Mouse (Mus musculus) layer of hippocampus, postnatal 25 days (tissue): Measurements from ENCODE around the gene Dnah17. TPM values are rescaled to one million over a fixed set of nuclear protein-coding genes. Genes with fewer than 3 reads are reported as not detected.

Experiments used
- DNase-seq, 2 experiments: peaks; one replicate each; pipeline ENCODE4 v3.0.0; 2022; ENCODE audit warnings: mixed read lengths in 2 of 2, low spot score in 1 of 2; ENCODE audit errors: extremely low spot score in 1 of 2
- total RNA-seq, 2 experiments: library from RNA; stranded (reverse); gene quantifications; 2 replicates each; pipeline ENCODE4 v1.2.3; 2021

The Dnah17 gene
- total RNA-seq: under 1 TPM in 1 of 2 experiments, not detected in 1; 0.49 TPM

DNA sequence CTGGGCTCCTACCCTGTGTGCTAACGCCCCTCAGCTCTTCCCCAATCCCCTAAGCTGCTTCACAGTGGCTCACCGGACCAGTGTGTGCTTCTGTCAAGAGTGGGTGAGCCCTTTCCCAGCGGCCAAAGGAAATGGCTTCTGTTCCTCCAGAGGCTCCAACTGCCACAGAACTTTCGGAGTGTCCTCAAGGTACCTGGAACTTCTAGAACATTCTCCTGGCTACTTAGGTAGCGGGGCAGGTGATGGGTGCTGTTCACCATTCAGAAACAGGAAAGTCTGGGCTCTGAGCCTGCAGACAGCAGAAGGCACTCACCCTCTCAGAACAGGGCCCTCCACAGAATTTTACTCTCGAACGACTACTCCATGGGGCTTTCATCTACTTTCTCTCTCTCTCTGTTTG, at the start of gene Dnah17:
TSS of gene Dnah17 (minus strand) at position 101 of the 400 bp plus-strand sequence.
- no peak for DNase-seq

DNA sequence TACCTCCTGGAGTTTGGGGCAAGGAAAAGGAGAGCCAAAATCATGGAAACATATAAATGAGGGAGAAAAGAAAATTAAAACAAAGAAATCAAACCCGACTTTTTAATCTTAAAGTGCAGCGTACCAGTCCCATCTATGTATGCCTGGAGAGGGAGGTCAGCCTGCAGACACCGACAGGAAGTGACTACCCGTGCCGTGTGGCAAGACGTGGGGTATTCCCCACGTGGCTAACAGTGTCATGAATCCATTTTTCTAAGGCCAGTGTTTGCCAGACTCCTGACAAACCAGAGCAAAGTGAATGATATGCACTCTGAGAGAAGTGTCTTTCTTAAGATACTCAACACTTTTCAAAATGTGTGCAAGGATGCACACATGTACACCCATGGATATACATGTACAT, 49.8 kb upstream of the Dnah17 start:
- DNase-seq: no peak

DNA sequence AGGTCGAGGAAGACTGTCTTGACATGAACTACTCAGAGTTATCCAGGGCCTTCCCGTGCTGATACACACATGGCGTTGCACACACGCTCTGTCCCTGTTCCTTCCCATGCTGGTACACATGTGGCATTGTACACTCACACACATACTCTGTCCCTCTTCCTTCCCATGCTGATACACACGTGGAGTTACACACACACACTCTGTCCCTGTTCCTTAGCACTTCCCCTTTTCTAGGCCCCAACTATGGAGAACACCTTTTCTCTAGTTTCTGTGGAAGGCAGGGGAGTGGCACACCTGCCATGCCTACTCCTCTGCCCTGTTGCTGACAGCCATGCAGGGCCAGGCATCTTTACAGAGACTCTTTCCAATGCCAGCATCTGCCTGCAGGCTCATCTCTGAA, 47.8 kb upstream of the Dnah17 start:
- no peak for DNase-seq

DNA sequence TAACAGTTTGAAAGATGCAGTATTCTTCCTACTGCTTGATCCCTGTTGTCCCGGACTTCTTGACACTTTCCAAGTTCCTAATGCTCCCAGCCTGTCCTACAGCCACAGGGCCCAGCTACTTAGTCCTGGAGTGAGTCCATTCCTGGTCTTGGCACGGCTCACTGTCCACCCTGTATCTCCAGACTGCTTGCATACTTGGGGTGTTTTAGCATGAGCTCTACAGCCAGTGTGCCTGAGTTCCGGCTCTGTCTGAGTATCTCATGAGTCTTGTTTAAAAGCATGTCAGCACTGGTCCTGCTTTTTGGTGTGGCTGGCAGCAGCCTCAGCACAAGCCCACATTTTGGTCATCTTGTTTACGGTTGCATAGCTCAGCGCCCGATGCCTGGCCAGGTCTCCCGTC, 44.3 kb upstream of the Dnah17 start:
- no peak for DNase-seq

DNA sequence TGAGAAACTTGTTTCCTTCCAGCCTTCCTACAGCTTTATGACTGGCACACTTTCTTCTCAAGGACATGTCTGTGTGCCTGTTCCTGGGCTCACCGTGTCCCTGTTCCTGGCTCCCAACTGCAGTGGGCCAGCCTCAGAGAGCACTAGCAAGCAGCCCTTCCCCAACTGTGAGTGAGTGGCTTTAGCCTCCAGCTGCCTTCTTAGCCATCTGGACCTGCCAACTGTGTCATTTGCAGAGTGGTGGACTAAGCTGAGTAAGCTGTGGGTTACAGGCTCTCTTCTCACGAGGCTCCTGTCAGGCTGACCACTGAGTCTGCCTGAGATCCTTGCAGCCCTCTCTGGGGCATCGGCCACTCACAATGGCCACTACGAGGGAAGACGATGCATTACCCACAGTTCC, 42.3 kb upstream of the Dnah17 start:
- no peak for DNase-seq

DNA sequence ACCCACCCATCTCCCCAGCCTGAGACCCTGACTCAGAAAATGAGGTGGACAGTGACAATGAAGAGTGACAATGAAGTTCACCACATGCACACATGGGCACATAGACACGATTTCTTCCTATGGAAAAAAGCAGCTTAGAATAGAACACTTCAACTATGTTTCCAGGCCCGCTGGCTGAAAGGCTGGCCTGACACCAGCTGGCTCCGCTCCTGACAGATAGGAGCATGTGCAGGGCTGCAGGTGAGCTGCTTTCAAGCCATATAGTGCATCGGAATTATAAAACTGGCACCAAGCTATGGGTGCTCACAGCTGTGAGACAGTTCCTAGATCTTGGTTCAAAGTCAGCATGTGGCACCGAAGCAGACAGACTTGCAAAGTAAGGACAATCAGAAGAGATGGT, 39.9 kb upstream of the Dnah17 start:
- no peak for DNase-seq

DNA sequence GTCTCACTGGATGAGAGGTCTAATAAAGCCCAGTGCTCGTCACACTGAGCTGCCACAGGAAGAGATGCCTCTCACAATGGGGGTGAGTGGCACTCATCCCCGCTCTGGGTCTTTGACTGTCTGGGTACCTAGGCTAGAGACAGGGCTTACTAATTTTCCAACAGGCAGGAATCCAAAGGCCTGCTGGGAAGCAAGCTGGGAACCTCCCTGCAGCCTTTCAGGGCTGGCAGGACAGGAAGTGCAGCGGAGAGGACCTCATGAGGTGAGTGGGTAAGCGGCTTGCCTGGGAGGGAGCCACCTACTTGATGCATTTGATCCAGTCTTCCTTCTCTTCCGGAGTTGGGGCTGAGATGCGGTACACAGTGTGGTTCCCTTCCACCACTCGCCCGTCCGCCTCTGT, 38.3 kb upstream of the Dnah17 start:
- no peak for DNase-seq

DNA sequence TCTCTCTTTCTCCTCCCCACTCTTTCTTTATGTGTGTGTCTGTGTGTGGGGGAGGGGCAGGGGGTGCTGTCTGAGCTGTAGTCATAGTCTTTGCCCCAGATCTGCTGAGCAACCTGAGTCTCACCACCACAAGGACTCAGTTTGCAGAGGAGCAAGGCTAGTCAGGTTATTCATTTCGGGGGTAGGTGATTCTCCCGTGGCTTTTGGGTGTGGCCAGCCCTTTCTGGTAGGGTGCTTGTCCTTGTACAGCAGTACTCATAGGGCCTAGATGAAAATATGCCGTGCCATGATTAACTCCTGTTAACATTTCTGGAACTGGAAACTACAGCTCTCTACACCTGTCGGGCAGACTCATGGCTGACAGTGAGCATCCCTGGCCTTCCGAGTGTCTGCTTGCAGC, 36.2 kb upstream of the Dnah17 start:
- DNase-seq: no peak

DNA sequence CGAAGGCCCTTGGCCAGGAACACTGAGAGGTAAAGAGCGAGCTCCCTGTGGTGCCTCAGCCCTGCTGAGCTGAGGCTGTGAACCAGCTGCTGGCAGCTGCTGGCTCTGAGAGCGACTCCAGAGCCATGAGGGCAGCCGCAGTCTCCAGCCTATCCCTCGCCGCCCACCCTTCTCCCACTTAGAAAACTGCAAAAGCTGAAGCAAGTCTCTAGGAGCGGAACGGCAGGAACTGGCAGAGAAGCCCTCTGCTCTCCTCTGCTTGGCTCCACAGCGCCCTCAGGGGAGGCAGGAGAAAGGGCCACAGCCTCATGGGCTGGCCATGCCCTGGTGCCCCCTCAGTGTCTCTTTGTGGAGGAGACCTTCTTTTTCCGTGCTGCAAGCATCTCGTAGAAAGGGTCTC, 35.2 kb upstream of the Dnah17 start:
- no peak for DNase-seq

DNA sequence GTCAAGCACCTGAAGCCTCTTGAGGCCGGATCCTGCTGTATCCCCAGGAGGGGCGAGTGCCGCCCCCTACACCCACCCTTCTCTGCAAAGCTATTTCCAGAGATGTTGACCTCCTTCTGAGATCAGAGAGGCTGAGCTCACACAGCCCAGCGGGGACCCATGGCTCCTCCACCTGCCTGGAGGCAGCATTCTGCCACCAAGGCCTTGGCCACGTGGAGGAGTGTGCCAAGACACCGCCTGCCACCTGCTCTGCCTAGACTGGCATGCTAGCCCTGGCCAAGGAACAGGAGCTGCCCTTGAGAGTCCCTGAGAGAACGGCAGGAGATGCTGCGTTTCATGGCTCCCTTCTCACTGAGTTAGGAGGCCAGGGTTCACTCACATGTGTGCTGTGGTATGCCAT, 34.1 kb upstream of the Dnah17 start:
- no peak for DNase-seq

DNA sequence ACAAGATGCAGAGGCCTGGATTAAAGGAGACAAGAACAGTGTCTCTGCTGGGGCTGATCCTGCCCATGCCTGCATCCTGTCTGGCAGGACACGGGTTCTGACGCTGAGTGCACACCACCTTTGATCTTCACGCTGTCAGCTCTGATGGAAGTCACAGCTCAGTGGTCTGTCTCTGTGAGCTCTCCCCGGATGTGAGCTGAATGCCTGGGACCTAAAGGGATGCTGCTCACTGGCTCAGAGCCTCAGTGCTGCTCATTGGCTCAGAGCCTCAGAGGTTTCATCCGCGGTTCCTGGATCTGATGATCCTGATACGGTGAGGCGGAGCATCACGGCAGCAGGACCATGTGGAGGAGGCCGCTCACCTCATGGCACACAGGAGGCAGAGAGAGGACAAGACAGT, 31.8 kb upstream of the Dnah17 start:
- no peak for DNase-seq

DNA sequence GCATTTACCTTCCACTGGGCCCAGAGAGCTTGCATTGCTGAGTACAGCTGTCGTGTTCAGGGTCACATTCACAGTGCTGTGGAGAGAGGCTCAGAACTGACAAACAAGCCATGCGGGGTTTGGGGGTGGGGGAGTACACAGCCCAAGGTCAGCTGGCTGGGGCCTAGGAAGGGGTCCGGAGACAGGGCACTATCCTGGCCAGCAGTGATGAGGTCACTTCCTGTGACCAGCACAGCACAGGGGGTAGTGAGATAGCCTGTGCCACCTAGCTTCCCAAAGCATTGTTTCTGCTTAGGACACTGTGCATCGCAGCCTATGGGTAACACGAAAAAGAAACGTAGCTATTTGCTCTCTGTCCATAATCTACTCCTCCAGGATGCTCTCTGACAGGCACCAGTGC, 30.8 kb upstream of the Dnah17 start:
- DNase-seq: no peak

DNA sequence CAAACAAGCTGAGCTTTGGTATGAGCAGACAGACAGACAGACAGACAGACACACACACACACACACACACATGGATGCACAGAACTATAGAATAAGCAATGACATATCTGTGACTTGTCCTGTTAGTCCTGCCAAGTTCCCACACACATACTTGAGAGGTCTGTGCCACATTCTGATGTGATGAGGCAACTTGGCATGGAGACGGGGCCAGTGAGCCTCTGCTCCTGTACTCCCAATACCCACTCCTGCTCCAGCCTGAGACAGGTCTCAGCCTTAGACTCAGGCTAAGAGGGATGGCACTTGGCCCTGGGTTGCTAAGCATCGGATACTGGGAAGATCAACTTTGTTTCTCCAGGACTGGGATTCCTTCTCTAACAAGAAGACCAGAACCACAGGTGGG, 30.3 kb upstream of the Dnah17 start:
- no peak for DNase-seq

DNA sequence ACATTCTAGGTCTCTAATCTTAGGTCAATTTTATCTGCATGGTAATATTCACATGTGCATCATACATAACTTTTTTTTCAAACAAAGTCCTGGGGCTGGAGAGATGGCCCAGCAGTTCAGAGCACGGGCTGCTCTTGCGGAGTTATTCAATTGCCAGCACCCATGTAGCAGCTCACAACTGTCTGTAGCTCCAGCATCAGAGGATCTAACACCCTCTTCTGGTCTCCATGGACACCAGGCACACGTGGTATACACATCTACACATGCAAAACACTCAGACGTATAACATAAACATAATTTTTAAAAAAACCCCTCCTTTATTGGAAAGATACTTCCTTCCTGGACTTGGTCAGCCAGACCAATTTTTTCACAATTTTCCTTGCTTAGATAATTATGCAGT, 28.3 kb upstream of the Dnah17 start:
- no peak for DNase-seq

DNA sequence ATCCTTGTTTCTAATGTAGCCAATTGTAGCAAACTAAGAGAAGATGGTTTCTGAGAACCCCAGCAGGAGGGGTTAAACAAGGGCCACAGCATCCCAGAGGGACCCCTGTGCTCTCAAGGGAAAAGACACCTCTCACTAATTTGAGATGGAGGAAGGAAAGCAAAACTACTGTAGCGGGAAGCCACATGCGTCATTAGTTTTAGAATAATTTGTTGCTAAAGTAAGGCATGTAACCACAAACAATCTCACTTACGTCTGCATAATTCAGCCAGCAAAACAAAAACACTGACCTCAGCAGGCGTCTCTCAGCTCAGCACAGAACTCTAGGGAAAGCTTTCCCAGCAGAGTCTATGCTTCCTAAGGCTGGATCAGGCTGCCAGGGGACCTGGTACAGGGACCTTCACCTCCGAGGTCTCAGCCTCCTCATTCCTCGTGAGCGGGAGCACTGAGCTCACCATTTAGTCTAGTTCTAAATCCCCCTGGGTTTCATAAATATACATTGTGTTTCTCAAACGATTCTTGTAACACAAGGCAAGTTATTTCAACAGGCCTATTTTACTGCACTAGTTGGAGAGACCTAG, 26.1 kb upstream of the Dnah17 start:
- DNase-seq: no peak

DNA sequence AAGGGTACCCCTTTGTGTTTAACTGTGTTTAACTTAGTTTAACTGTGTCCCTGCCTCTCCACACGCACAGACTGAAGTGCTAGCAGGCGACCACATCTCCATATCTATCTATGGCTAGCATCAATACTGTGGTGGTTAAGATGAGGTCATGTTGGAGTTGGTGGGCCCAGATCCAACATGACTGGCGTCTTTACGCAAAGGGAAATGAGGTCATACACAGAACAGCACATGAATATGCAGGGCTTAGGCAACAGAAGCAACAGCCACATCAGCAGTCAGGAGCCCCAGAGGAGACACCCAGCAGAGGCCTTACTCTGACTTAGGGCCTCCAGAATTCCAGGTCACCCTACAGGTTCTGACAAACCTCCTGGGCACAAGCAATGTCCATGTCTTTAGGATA, 22.5 kb upstream of the Dnah17 start:
- DNase-seq: no peak

DNA sequence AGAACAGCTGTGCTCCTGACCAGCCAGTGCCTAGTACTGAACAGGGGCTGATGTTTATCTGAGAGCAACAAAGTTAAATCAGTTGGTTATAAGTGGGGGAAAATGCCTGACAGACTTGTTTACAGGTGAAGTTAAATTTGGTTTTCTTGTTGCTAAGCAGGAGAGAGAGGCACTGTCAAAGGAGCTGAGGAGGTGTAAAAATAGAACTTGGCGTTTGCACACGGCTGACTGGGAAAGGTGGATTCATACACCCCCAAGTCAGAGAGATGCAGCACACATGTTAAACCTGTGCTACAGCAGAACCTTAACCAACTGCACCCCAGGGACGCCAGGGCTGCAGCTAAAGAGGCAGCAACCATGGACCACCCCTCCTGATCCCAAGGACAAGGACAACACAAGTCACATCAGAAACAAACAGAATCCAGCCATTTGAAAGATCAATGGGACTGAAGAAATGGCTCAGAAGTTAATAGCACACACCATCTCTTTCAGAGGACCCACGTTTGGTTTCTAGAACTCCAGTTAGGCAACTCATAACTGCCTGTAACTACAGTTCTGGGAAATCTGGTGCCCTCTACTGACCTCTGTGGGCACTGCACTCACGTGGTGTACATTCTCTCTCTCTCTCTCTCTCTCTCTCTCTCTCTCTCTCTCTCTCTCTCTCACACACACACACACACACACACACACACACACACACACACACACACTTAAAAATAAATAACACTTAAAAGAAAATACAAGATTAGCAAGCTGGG, 21.2 kb upstream of the Dnah17 start:
- no peak for DNase-seq

DNA sequence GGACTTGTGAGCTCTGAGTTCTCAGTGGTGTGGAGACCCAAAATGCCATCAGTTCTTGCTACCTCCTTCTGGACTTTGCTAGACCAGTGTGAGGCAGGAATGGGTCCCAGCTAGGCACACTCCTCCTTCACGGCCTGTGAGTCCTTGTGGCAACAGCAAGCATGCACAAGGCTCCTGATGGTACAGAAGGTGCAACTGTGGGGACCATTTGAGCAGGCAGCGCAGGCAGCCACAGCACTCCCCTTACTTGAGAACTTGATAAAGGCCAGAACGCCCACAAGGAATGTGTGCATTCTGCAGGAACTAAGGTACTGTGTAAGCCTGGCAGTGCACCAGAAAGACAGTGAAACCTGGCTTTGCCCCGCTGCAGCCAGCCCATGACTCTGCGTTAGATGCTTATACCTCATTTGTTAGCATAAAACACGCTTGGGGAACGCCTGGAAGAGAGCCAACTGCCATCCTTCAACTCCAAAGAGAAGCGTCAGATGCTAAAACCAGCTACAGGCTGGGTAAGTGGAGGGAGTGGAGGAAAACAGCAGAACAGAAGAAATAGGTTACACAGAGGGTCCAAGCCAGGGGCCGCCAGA, 19.8 kb upstream of the Dnah17 start:
- DNase-seq: peak in 1 of 2 experiments; percentile 55

DNA sequence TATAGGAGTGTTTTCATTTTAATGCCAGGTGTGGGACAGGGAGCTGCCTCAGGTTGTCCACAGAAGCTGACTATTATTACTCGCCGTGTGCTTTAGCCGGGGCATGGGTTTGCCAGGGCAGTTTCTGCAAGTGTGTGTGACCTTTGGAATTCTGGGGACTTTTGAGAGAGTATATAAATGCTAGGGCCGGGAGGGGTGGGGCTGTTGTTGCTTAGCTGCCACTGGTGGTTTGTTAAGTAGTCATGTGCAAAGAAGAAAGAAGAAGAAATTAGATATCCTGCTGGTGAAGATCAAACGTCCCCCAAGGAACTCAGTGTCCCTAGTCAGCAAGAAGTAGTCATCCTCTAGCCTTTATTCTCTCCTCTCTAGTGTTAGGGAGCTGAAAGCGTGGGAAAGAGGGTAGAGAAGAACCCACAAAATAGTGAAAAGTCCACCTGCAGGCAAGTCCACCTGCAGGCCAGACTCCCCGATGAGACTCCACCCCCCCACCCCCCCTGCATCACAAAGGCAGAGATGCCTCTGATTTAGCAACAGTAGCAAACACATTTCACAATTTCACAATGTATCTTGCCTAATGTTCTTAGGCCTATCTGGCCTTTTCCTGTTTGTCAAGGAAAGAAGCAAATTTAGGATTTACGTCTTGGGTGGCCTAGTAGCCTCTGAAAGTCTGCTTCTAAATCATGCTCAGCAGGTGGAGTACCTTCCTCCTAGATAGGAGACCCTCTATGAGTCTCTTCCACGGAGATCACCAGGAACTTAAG, 17.6 kb upstream of the Dnah17 start:
- no peak for DNase-seq

DNA sequence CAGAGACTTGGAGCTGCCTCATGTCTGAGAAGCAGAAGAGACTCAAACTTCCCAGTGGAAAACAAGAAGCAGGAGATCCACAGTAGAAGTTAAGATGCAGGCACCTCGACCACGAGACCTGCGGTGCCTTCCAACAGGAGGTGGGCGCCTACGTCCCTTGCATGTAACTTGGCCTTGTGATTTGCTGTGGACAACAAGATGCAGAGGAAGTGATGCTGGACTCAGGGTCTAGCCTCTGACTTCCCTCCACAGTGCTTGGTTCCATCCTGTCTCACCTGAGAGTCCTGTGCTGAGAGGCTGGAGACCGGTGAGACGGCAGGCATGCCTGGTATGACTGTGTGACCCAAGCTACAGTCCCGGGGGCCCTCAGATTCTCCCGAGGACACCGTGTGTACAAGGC, 16.0 kb upstream of the Dnah17 start:
- no peak for DNase-seq

DNA sequence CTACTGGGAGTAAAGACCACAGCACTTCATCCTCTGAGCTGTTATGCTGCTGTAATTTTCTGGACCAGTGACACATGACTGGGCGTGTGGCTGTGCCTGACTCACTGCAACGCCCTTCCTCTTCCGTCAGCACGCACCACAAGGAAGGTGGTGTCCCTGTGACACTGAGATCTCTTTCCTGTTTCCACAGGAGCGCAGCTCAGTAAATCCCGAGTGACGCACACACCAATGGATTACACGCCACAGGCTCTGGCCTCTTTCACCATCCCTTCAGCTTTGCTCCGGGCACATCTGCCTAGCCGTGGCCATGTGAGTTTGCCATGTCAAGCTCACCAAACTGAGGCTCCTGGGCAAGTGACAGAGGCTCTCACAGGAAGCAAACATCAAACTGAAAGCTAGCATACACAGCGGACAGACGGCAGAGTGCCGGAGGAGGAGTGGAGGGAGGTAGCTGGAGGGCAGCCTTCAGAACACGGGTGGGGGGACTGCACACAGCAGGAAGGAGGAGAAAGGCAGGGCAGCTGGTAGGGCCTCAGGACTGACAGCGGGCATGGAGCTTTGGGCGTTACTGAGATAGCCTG, 15.4 kb upstream of the Dnah17 start:
- DNase-seq: no peak
